Mouse (Mus musculus): ENCODE data around the gene Enho. TPM values are rescaled to one million over a fixed set of nuclear protein-coding genes. Genes with fewer than 3 reads are reported as not detected.
A peak's percentile ranks its signal among the peaks of the same experiment; 100 is the strongest.

The Enho gene
- polyA plus RNA-seq, 1 experiment from 2014 or later: 15.4 TPM

DNA sequence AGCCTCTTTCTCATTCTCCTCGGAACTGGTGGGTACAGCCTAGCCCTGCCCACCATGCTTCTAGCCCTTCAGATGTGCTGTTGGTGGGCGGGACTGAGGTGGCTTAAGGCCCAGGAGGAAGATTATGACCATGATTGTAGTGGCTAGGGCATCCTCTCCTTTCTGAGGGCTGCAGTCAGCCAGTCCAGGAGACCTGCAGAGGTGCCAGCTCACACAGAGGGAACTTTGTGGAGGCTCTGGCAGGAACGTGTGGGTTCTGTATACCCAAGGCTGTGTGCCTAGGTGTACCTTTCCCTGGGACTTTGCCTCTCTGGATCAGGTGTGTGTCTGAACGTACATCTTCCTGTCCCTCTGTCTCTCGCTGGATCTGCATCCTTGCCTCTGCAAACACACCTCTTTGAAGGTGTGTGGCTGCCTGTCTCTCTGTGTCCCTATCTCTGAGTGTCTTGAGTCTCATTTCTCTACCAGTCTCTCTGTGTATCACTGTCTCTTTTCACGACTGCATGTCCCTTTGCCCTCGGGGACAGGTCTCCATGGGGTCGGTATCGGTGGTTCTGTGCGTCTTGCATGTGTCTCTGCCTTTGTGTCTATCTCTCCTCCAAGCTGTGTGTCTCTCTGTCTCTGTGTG is 796 bp downstream of the Enho start:
- no peaks in the 10 kb centered on the region for H3K36me3 ChIP-seq (ENCODE audit: insufficient read depth)
- no peak for DNase-seq
- WGBS: 15% methylated on average over 10 of the region's 10 CpGs
- ATAC-seq (ENCODE audit: insufficient read depth): no peak
- peak overlapping the region; percentile 60; the same call in 1 of the 2 replicates for H3K27ac ChIP-seq (ENCODE audit: low read depth)
- peak overlapping the region; percentile 72 for H3K9ac ChIP-seq
- H3K27me3 ChIP-seq (ENCODE audit: insufficient read depth, low read length): no peaks in the 10 kb centered on the region; the same call in 1 of the 2 replicates
- H3K4me2 ChIP-seq: peak overlapping the region; percentile 87
- H3K4me1 ChIP-seq (ENCODE audit: insufficient read depth): peaks cover 12% of the 10 kb centered on the region; the same call in 1 of the 2 replicates
- no peaks in the 10 kb centered on the region for H3K9me3 ChIP-seq (ENCODE audit: low read depth, low read length)
- peak overlapping the region; percentile 58 for H3K4me3 ChIP-seq (ENCODE audit: low read depth, low read length)
- TF ChIP-seq CTCF (IDR thresholded peaks at IDR 0.05; ENCODE audit: low read depth): no peak

DNA sequence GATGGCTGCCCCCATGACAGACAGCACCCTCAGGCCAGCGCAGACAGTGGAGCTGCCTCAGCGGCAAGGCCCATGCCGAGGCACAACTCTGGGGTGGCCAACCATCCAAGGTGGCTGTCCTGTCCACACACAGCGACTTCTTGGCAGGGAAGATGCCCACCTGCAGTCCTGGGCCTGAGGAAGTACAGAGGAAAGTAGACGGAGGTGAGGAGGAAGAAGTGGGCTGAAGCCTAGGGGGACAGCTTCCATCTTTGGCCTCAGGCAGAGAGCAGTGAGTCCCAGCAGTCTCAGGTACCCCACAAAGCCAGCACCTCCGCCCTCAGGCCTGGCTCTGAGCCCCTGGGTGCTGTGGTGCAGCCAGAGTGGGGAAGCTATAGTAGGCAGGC is 1.3 kb downstream of the Enho start:
- Histone ChIP-seq H3K4me2 (peak overlapping the region; percentile 87), H3K9me3 (ENCODE audit: low read depth, low read length) (no peaks in the 10 kb centered on the region), H3K27me3 (ENCODE audit: insufficient read depth, low read length) (no peaks in the 10 kb centered on the region; the same call in 1 of the 2 replicates), H3K27ac (ENCODE audit: low read depth) (no peak overlapping the region), H3K4me3 (ENCODE audit: low read depth, low read length) (0 out of 2 replicates have a peak overlapping the region, but pooled peaks have one; percentile 58), H3K4me1 (ENCODE audit: insufficient read depth) (peaks cover 12% of the 10 kb centered on the region; the same call in 1 of the 2 replicates), H3K36me3 (ENCODE audit: insufficient read depth) (no peaks in the 10 kb centered on the region), H3K9ac (peak overlapping the region; percentile 5; the same call in 1 of the 2 replicates)
- DNase-seq (no peak), ATAC-seq (ENCODE audit: insufficient read depth) (no peak)
- TF ChIP-seq CTCF (IDR thresholded peaks at IDR 0.05; ENCODE audit: low read depth): no peak
- WGBS: 84% methylated on average over 6 of the region's 6 CpGs

DNA sequence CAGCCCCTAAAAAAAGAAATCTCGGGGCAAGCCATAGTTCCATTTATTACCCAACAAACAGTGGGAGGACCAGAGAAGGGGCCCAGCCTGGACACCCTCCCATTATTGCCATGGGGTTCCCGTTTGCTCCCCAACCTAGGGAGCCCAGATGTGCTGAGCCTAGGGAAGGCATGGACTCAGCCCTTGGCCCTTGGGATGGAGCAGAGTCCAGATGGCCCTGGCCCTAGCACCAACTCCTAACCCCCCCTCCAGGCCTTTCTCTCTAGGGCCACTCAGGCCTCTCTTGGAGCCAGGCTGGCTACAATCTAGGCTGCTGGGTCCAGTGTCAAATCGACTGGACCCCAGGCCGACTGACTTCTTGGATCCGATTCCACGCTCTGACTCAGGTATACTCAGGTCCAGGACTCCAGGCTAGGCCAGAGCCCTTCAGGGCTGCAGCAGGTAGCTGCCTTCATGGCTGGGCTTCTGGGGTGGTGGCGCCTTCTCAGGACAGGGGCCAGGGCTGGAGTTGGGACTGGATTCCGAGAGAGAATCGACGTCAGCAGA is 1.9 kb downstream of the Enho start:
- DNase-seq (no peak), ATAC-seq (ENCODE audit: insufficient read depth) (no peak)
- Histone ChIP-seq H3K27me3 (ENCODE audit: insufficient read depth, low read length) (no peaks in the 10 kb centered on the region; the same call in 1 of the 2 replicates), H3K36me3 (ENCODE audit: insufficient read depth) (no peaks in the 10 kb centered on the region), H3K4me2 (no peak overlapping the region), H3K27ac (ENCODE audit: low read depth) (no peak overlapping the region), H3K4me3 (ENCODE audit: low read depth, low read length) (no peak overlapping the region), H3K9me3 (ENCODE audit: low read depth, low read length) (no peaks in the 10 kb centered on the region), H3K4me1 (ENCODE audit: insufficient read depth) (peaks cover 12% of the 10 kb centered on the region; the same call in 1 of the 2 replicates), H3K9ac (no peak overlapping the region)
- TF ChIP-seq CTCF (IDR thresholded peaks at IDR 0.05; ENCODE audit: low read depth): no peak
- WGBS: 92% methylated on average over 10 of the region's 10 CpGs

GRCm38 (mm10) chr4:41636882-41637635 is 3.1 kb downstream of the Enho start:
- ATAC-seq (ENCODE audit: insufficient read depth) (no peak), DNase-seq (no peak)
- no peak for TF ChIP-seq CTCF (IDR thresholded peaks at IDR 0.05; ENCODE audit: low read depth)
- H3K4me3 ChIP-seq (ENCODE audit: low read depth, low read length): no peak overlapping the region
- WGBS: 69% methylated on average over 10 of the region's 10 CpGs
- no peaks in the 10 kb centered on the region for H3K36me3 ChIP-seq (ENCODE audit: insufficient read depth)
- no peak overlapping the region for H3K27ac ChIP-seq (ENCODE audit: low read depth)
- H3K27me3 ChIP-seq (ENCODE audit: insufficient read depth, low read length): no peaks in the 10 kb centered on the region; the same call in 1 of the 2 replicates
- H3K9me3 ChIP-seq (ENCODE audit: low read depth, low read length): no peaks in the 10 kb centered on the region
- H3K4me1 ChIP-seq (ENCODE audit: insufficient read depth): peaks cover 12% of the 10 kb centered on the region; the same call in 1 of the 2 replicates
- H3K4me2 ChIP-seq: no peak overlapping the region
- no peak overlapping the region; the same call in 1 of the 2 replicates for H3K9ac ChIP-seq

GRCm38 (mm10) chr4:41636366-41636765 is 3.8 kb downstream of the Enho start:
- H3K27ac ChIP-seq (ENCODE audit: low read depth): peak overlapping the region; percentile 42; the same call in 1 of the 2 replicates
- 0 out of 2 replicates have a peak overlapping the region, but pooled peaks have one; percentile 8 for H3K9ac ChIP-seq
- TF ChIP-seq CTCF (IDR thresholded peaks at IDR 0.05; ENCODE audit: low read depth): no peak
- H3K4me1 ChIP-seq (ENCODE audit: insufficient read depth): peaks cover 18% of the 10 kb centered on the region
- H3K4me3 ChIP-seq (ENCODE audit: low read depth, low read length): no peak overlapping the region
- H3K9me3 ChIP-seq (ENCODE audit: low read depth, low read length): no peaks in the 10 kb centered on the region
- H3K4me2 ChIP-seq: no peak overlapping the region
- DNase-seq: peak; percentile 35
- no peaks in the 10 kb centered on the region; the same call in 1 of the 2 replicates for H3K27me3 ChIP-seq (ENCODE audit: insufficient read depth, low read length)
- H3K36me3 ChIP-seq (ENCODE audit: insufficient read depth): no peaks in the 10 kb centered on the region
- WGBS: 38% methylated on average over 7 of the region's 7 CpGs
- no peak for ATAC-seq (ENCODE audit: insufficient read depth)

DNA sequence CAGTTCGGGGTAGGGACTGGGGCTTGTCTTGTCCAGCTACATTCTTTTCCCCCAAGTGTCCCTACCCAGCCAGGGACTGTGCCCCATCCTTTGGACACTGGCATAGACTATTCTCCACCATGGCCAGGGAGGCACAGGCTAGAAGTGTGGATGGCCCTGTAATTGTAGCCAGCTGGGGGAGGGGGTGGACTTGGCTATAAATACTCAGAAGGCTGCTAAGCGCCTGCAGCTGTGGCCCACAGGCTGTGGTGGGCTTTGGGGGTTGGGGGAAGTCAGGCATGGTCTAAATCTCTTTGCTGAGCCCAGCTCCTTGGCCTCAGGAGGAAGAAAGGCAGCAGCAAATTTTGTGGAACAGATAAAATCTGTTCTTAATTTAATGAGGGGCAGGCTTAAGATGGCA is 4.2 kb downstream of the Enho start:
- no peak for ATAC-seq (ENCODE audit: insufficient read depth)
- no peaks in the 10 kb centered on the region; the same call in 1 of the 2 replicates for H3K27me3 ChIP-seq (ENCODE audit: insufficient read depth, low read length)
- H3K9me3 ChIP-seq (ENCODE audit: low read depth, low read length): no peaks in the 10 kb centered on the region
- WGBS: 53% methylated on average over 2 of the region's 2 CpGs
- DNase-seq: no peak
- no peak overlapping the region for H3K4me2 ChIP-seq
- no peak overlapping the region for H3K4me3 ChIP-seq (ENCODE audit: low read depth, low read length)
- no peaks in the 10 kb centered on the region for H3K36me3 ChIP-seq (ENCODE audit: insufficient read depth)
- peak overlapping the region; percentile 42; the same call in 1 of the 2 replicates for H3K27ac ChIP-seq (ENCODE audit: low read depth)
- 0 out of 2 replicates have a peak overlapping the region, but pooled peaks have one; percentile 8 for H3K9ac ChIP-seq
- H3K4me1 ChIP-seq (ENCODE audit: insufficient read depth): peaks cover 23% of the 10 kb centered on the region
- TF ChIP-seq CTCF (IDR thresholded peaks at IDR 0.05; ENCODE audit: low read depth): no peak

Data from lung, embryonic 14.5 days (tissue).